Mouse (Mus musculus) forebrain, embryonic 16.5 days (tissue): ENCODE data around the gene Map3k20. TPM values are rescaled to one million over a fixed set of nuclear protein-coding genes. Genes with fewer than 3 reads are reported as not detected.

Experiments
- ATAC-seq: fragments of 200-750 bp; cut with Nextera tagmentation; 2 replicates; pipeline ENCODE4 v1.8.0; 2017; ENCODE audit warnings: mild to moderate bottlenecking, moderate library complexity
- H3K27ac ChIP-seq: fragments of 300-500 bp; sonication (generic); 2 replicates; pipeline ENCODE4 v1.5.1; 2014; ENCODE audit warnings: low read length, control low read depth
- H3K27me3 ChIP-seq: fragments of 300-500 bp; sonication (generic); replicated peaks from 2 replicates; pipeline ENCODE4 v1.6.1; 2014; ENCODE audit warnings: low read length; ENCODE audit not compliant: control insufficient read depth, insufficient read depth
- H3K36me3 ChIP-seq: fragments of 300-500 bp; sonication (generic); 2 replicates; pipeline ENCODE4 v1.6.1; 2014; ENCODE audit not compliant: control insufficient read depth, insufficient read depth
- H3K4me1 ChIP-seq: fragments of 300-500 bp; sonication (generic); replicated peaks from 2 replicates; pipeline ENCODE4 v1.6.1; 2014; ENCODE audit warnings: low read length; ENCODE audit not compliant: control insufficient read depth, insufficient read depth
- H3K4me2 ChIP-seq: fragments of 300-500 bp; sonication (generic); 2 replicates; pipeline ENCODE4 v1.6.1; 2014; ENCODE audit warnings: mild to moderate bottlenecking, low read length, control low read depth
- H3K4me3 ChIP-seq: fragments of 300-500 bp; sonication (generic); replicated peaks from 2 replicates; pipeline ENCODE4 v1.5.1; 2014; ENCODE audit warnings: mild to moderate bottlenecking, low read length, control low read depth
- H3K9ac ChIP-seq: fragments of 300-500 bp; sonication (generic); replicated peaks from 2 replicates; pipeline ENCODE4 v1.6.1; 2014; ENCODE audit warnings: low read depth, low read length, control low read depth
- H3K9me3 ChIP-seq: fragments of 300-500 bp; sonication (generic); 2 replicates; pipeline ENCODE4 v1.6.1; 2016; ENCODE audit warnings: low read length; ENCODE audit not compliant: control insufficient read depth
- WGBS: fragments of 180-500 bp; shearing (Covaris S2); extraction: QIAGEN DNeasy Blood & Tissue Kit; methylation state at CpG from one replicate; pipeline ENCODE4 v1.1.7; 2014; 5-methylcytosine and 5-hydroxymethylcytosine counted together
- polyA plus RNA-seq: library from polyadenylated mRNA; unstranded; fragments of >200 nt; fragmentation: Nextera tagmentation; extraction: Ambion mirVana; gene quantifications from 2 replicates; pipeline ENCODE4 v1.2.1, GENCODE M21; 2015

Gene Map3k20
- polyA plus RNA-seq, 1 experiment from 2014 or later, result 4.2 TPM

DNA sequence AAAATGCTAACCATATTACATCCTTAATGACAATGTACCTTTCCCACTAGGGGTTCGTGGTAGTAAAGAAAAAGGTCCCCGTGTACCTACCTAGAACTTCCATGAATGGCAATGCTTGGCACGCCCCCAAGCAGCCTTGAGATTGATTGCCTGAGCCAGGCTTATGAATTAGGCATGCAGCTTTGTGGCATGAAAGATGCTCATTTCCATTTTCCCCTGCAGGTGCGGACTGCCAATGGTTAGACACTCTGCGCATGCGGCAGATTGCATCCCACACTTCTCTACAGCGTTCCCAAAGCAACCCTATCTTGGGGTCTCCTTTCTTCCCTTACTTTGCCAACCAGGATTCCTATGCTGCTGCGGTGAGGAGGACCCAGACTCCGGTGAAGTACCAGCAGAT, 155.6 kb downstream of the Map3k20 start:
- H3K9me3 ChIP-seq, result no peaks in the 10 kb centered on the region
- H3K4me2 ChIP-seq, result no peak overlapping the region
- 0 out of 2 replicates have a peak, but pooled peaks cover 3% of the 10 kb centered on the region for H3K27me3 ChIP-seq
- WGBS, result 53% methylated on average over 9 of the region's 9 CpGs
- H3K4me1 ChIP-seq, result peaks cover 5% of the 10 kb centered on the region
- no peak overlapping the region for H3K9ac ChIP-seq
- H3K27ac ChIP-seq, result peak overlapping the region; percentile 27; the same call in 1 of the 2 replicates
- peak; percentile 89 for ATAC-seq
- H3K4me3 ChIP-seq, result no peak overlapping the region
- no peaks in the 10 kb centered on the region for H3K36me3 ChIP-seq

DNA sequence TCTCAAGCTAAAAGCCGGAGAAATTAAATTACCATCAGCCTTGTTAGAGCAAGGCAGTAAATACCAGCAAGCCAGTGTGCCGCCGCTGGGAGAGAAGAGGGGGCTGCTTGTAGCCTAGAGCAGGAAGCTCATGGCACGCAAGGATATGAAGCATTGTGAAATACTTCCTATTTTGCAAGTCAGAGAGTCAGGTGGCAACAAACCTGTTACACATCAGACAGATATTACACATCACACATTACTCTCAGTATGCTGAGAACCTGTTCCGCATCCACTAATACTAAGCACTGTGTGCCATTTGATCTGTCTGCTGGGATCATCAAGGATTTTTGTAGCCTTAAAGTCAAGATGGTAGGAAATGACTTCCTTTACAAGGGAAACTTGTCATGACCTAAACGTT, 157.4 kb downstream of the Map3k20 start:
- Histone ChIP-seq H3K9me3 (no peaks in the 10 kb centered on the region), H3K27me3 (no peaks in the 10 kb centered on the region), H3K4me1 (peaks cover 10% of the 10 kb centered on the region), H3K36me3 (no peaks in the 10 kb centered on the region), H3K4me2 (no peak overlapping the region), H3K27ac (no peak overlapping the region), H3K4me3 (no peak overlapping the region), H3K9ac (no peak overlapping the region)
- ATAC-seq, result no peak
- WGBS, result 95% methylated on average over 6 of the region's 6 CpGs

DNA sequence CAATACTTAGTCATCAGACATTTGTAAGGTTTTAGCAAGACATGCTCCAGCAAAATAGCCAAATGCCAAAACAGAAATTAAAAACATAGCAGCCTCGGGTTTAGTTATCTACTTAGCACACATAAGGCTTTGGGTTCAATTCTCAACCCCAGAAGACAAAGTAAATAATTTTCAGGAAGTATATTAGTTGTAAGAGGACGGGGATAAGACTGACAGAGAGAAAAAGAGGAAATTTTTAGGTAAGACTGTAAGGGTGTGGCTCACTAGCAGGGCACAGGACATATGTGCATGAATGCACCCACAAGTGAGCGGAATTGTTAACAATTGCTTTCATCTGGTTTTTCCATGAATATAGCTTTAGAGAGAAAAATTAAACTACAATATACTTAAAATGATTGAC, 158.5 kb downstream of the Map3k20 start:
- no peaks in the 10 kb centered on the region for H3K36me3 ChIP-seq
- no peaks in the 10 kb centered on the region for H3K9me3 ChIP-seq
- 87% methylated on average over 3 of the region's 3 CpGs for WGBS
- H3K4me1 ChIP-seq, result peaks cover 11% of the 10 kb centered on the region
- H3K27ac ChIP-seq, result no peak overlapping the region
- ATAC-seq, result no peak
- H3K4me3 ChIP-seq, result no peak overlapping the region
- H3K27me3 ChIP-seq, result no peaks in the 10 kb centered on the region
- no peak overlapping the region for H3K9ac ChIP-seq
- H3K4me2 ChIP-seq, result no peak overlapping the region

DNA sequence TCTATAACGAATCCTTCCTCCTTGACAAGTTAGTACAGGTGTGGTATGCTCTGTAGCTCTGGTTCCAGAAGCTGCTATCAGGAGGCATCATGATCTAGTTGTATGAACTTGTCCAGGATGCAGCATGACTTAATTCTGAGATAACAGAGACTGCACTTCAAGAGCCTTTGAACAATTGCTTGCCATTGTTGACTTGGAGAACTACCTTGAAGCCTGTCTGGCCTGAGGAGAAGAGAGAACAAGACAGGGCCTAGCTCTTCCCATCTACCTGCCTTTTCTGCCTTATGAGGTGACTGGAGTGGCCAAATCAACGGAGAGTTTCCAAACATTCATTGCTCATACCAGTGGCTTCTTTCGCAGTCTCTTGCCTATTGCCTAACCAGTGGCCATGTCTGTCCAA, 160.7 kb downstream of the Map3k20 start:
- WGBS, result 97% methylated on average over 3 of the region's 3 CpGs
- H3K9ac ChIP-seq, result no peak overlapping the region
- no peaks in the 10 kb centered on the region for H3K36me3 ChIP-seq
- ATAC-seq, result no peak
- no peaks in the 10 kb centered on the region for H3K9me3 ChIP-seq
- peaks cover 10% of the 10 kb centered on the region for H3K4me1 ChIP-seq
- no peak overlapping the region for H3K27ac ChIP-seq
- H3K27me3 ChIP-seq, result no peaks in the 10 kb centered on the region
- H3K4me2 ChIP-seq, result no peak overlapping the region
- H3K4me3 ChIP-seq, result no peak overlapping the region

DNA sequence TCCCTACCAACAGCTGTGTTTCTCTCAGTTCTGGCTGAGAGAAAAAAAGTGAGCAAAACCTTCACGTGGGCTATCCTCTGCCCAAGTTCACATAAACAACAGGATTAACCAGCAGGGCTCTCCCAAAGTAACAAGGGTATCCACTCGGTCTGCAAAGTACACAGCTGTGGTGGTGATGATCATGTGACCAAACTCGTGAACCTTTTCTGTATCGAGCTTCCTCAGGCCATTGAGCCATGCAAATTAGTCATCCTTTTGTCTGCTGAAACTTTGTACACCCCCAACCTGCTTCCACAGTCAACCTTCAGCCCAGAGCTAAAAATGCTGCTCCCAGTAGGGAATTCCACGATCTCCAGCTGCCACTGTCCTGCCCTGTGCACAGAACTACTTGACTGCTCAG, 161.2 kb downstream of the Map3k20 start:
- Histone ChIP-seq H3K4me3 (no peak overlapping the region), H3K4me2 (no peak overlapping the region), H3K9me3 (no peaks in the 10 kb centered on the region), H3K27ac (no peak overlapping the region), H3K36me3 (no peaks in the 10 kb centered on the region), H3K27me3 (no peaks in the 10 kb centered on the region), H3K9ac (no peak overlapping the region), H3K4me1 (peaks cover 7% of the 10 kb centered on the region)
- WGBS, result 36% methylated on average over 5 of the region's 5 CpGs
- ATAC-seq, result no peak

DNA sequence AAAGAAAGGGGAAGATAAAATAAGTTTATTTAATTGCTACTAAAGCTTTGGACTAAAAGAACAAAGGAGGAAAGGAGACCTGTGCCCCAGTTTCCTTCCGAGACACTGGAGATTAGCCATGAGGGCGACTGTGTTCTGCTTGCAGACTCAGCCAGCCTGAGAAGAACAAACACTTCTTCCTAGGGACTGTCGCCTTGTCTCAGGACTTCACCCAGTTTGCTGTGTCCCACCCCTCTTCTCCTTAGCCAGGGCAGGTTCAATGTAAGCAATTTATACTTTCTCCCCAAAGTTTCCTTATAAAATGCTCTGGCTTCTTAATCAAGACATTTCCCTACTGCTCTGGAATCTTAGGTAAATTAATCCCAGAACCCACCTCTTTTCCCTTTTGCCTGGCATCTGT, 168.1 kb downstream of the Map3k20 start:
- Histone ChIP-seq H3K27me3 (no peaks in the 10 kb centered on the region), H3K4me2 (no peak overlapping the region), H3K4me3 (no peak overlapping the region), H3K27ac (no peak overlapping the region), H3K9me3 (no peaks in the 10 kb centered on the region), H3K36me3 (no peaks in the 10 kb centered on the region), H3K9ac (no peak overlapping the region), H3K4me1 (no peaks in the 10 kb centered on the region)
- ATAC-seq, result no peak
- 55% methylated on average over 3 of the region's 3 CpGs for whole genome bisulfite sequencing

DNA sequence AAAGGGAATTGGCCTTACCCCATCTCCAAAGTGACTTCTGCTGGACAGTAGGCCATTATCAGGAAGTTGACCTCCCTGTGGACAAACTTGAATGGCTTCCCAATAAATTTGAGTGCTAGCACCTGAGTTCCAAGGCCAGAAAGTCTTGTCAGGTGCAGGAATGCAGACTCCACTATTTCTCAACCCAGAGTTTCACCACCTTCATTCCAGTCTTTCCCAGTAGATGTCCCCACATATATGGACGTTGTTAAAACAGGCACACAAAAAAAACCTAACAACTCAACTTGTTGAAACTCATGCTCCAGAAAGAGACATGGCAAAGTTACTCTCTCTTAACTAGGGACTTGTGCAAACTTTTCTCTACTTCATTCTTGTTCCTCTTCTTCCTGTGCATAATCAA, 170.8 kb downstream of the Map3k20 start:
- H3K27ac ChIP-seq, result no peak overlapping the region
- H3K4me2 ChIP-seq, result no peak overlapping the region
- H3K4me3 ChIP-seq, result no peak overlapping the region
- 76% methylated on average over 1 of the region's 1 CpGs for WGBS
- H3K4me1 ChIP-seq, result no peaks in the 10 kb centered on the region
- H3K36me3 ChIP-seq, result no peaks in the 10 kb centered on the region
- H3K9ac ChIP-seq, result no peak overlapping the region
- no peaks in the 10 kb centered on the region for H3K27me3 ChIP-seq
- no peaks in the 10 kb centered on the region for H3K9me3 ChIP-seq
- ATAC-seq, result no peak

DNA sequence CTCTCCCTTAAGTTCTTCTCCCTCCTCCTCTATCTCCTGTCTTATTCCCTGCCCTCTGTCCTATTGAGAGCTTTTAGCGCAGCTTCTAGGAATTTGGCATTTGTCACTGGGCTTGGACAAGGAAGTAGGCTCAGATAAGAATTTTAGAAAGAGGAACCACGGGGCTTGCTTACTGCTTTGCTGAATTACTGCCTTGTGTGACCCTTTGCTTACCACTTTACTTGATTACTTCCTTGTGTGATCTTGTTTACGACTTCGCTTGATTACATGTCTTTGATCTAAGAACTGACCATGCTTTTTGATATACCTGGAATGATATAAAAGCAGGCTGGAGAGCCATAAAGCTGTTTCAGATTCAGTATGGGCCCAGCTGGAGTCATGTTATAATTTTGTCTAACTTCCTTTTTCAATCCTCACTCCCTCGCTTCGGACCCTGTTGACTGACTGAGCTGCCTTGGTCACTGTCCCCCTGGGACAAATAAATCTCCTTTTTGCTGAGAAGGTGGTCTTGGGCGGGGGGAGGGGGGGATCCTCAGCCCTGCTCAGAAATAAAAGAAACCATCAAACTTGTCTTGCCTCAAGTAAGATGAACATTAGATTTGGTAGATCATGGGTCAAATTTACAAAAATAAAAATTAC, 179.1 kb downstream of the Map3k20 start:
- no peak overlapping the region for H3K4me2 ChIP-seq
- WGBS, result 81% methylated on average over 7 of the region's 7 CpGs
- ATAC-seq, result no peak
- no peak overlapping the region for H3K4me3 ChIP-seq
- no peaks in the 10 kb centered on the region for H3K9me3 ChIP-seq
- no peaks in the 10 kb centered on the region for H3K27me3 ChIP-seq
- no peak overlapping the region for H3K9ac ChIP-seq
- no peaks in the 10 kb centered on the region for H3K4me1 ChIP-seq
- no peaks in the 10 kb centered on the region for H3K36me3 ChIP-seq
- no peak overlapping the region for H3K27ac ChIP-seq

DNA sequence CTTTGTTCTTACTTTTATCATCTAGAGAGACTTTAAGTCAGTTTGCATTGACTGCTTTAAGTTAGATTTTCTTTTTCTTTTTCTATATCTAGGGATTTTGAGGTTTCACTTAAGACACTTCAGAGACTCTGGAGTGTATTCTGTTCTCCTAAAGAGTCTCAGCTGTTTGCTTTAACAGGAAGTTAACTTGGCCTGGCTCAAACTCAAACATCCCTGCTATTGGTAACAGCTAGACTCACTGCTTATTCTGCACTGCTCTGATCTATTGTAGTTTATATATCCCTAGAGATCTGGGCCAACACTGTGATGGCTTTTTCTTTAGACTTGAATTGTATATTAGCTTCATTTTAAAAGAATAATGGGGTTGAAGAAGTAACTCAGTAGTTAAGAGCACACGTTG, 182.2 kb downstream of the Map3k20 start:
- H3K4me1 ChIP-seq, result no peaks in the 10 kb centered on the region
- 86% methylated on average over 1 of the region's 1 CpGs for WGBS
- H3K9me3 ChIP-seq, result no peaks in the 10 kb centered on the region
- no peaks in the 10 kb centered on the region for H3K27me3 ChIP-seq
- H3K9ac ChIP-seq, result no peak overlapping the region
- no peaks in the 10 kb centered on the region for H3K36me3 ChIP-seq
- no peak overlapping the region for H3K27ac ChIP-seq
- H3K4me3 ChIP-seq, result no peak overlapping the region
- ATAC-seq, result no peak
- H3K4me2 ChIP-seq, result no peak overlapping the region
